Mouse (Mus musculus): ENCODE measurements around the gene Acod1.

Gene Acod1

DNA sequence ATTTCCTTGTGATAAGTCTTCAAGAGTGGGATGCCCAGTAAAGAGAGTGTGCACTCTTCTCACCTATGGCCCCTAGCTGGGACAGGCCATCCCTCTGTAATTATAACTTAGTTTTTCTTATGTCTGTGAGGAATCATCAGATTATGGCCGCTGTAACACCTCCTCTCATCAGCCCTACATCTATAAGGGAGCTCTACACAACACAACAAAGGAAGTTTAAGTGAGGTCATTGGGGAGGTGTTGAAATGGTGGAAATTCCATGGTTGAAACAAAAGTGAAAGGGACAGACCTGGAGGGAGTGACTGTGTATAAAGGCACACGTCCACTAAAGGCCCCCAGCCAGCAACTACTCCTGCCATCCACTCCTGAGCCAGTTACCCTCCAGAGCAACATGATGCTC, at the start of gene Acod1:
Gene Acod1 (plus strand): TSS at position 301 of the 400 bp plus-strand sequence.
- no peak for DNase-seq (ENCODE audit: low spot score)

DNA sequence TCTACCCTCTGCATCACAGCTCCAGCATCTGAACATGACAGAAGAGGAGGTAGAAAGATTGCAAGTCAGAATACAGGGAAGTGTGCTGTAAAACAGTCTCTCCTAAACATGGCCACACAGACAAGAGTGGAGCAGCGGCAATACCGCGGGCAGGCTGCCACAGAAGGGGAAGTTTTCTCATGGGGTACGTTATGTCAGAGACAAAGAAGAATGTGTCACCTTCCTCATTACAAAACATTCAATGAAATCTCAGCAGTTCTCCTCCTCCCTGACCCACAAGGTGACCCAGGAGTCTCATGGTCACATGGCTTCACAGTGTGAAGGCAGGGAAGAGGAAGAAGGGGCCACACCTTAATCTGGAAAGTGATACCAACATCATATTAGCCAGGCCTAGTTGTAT, 39.0 kb upstream of the Acod1 start:
- no peak for DNase-seq (ENCODE audit: low spot score)

DNA sequence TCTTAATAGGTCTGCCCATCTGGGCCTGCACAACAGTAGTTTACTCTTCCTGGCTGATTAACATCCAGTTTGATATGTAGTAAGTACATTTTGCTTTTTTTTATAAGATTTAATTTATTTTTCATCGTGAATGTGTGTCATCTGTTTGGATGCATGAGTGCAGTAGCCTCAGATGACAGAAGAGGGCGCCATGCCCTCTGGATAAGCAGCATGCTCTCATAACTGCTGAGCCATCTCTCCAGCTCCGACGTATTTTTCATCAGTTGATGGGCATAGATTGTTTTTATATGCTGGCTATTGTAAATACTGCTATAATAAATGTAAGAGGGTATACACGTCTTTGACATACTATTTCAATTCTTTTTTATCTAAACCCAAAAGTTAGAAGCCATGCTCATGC, 35.0 kb upstream of the Acod1 start:
- DNase-seq (ENCODE audit: low spot score) = peak; percentile 10

DNA sequence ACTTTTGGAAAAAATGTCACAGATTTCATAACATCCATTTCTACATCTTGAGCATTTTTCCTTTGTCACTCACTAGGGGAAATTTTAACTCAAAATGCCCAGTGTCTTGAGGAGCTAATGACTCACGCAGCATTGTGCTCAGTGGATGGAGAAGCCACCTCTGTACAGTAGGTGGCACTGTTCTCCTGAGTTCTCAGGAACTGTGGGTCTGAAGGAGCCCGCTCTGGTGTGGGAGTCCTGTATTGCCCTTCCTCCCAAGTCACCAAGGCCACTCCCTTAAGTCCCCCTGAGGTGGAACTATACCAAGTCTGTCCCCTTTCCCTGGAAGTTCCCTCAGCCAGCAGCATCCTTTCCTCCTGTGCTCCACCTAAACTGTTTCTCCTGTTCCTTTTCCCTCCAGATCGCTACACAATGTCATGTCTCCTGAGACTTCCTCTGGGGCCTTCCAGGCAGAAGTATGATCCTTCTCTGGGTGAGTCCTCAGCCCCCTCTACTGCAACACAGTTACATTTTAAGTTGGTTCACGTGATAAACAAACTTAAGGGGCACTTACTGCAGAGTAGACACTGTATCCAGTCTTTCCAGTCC, 34.1 kb upstream of the Acod1 start:
- peak; percentile 32 for DNase-seq (ENCODE audit: low spot score)

DNA sequence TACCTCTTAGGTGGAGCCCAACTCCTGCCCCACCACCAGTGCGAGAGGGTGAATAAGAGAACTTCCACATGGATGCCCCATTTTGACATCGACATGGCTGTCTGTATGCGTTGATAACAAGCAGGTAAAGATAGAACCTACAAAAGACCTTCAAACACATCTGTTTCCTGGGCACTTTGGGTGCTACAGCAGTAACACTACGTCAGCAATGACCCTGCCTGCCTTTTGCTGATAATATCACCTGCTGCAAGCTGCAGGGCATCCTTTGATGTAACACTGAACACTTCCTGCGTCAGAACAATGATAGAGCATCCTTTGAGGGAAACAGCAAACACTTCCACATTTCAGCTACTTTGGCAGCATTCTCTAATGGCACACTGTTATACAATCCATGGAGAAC, 29.8 kb upstream of the Acod1 start:
- DNase-seq (ENCODE audit: low spot score) = no peak

DNA sequence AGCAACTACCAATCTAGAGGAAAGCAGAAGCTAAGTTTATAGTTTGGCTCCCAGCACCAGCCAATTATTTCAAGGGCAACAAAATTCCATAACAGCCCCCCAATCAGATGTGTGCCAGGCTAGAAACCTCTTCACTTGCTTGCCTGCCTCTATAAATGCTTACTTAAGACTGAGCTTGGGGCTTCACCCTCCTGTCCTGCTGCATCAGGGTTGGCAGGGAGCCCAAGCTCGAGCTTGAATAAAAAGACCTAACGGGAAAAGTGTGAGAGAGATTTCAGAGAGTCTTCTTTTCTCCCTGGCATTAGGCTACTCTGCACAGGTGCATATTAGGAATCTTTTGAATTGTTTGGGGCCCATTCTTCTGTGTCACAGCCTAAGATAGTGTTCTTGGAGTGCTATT, 26.7 kb upstream of the Acod1 start:
- no peak for DNase-seq (ENCODE audit: low spot score)

DNA sequence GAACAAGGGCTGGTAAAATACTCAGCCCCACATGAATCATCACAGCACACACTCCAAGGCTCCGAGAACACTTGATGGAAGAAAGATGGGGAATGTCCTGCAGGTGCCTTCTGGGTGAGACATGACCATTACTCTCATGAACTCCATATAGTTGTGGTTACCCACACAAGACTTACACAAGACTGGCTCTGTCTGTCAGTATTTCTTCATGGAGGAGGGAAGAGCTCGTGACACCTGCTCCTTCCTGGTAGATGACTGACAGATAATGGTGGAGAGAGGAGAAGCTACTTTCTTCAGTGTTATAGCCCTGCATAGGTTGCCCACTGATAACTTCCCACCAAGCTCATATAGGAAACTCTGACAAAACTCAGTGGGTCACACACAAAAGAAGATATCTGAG, 17.6 kb upstream of the Acod1 start:
- DNase-seq (ENCODE audit: low spot score) = no peak

DNA sequence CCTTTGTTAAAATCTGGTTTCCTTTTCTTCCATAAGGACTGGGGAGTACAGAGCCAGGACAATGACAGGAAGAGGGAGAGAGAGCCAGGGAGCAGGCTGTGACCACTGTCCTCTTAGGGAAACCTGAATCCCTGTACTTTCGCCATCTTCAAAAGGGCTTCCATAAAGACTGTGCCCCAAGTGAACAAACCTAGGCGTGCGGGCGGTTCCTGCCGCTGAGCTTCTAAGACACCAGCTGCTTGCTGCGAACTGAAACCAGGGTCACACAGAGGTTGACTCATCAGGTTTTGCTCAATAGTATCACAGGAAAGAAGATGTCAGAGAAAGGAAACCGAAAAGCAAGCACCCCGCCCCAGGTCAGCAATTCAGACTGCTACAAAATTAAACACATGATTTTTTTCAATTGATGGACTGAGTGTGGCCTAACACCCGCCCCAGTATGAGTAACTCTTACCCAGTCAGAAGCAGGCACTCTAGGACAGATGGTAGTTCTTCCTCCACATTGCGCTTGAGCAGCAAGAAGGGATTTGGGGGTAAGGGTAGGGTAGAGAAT, 13.4 kb upstream of the Acod1 start:
- DNase-seq (ENCODE audit: low spot score) = peak; percentile 3

DNA sequence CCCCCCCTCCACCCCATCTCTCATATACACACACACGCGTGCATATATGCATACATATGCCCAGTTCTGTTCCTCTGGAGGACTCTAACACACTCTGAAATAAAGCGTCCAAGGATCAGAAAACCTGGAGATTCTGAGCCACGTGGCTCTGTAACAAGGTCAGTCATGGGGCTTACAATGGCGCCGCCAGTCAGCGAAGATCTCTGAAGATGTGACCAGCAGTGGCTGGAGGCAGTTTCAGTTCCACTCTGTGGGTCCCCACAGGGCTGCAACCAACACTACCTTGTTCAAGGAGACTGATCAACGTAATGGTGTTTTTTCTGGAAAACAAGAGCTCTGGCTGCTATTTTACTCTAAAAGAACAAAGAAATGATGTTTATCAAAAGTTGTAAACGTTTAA, 12.7 kb upstream of the Acod1 start:
- no peak for DNase-seq (ENCODE audit: low spot score)

DNA sequence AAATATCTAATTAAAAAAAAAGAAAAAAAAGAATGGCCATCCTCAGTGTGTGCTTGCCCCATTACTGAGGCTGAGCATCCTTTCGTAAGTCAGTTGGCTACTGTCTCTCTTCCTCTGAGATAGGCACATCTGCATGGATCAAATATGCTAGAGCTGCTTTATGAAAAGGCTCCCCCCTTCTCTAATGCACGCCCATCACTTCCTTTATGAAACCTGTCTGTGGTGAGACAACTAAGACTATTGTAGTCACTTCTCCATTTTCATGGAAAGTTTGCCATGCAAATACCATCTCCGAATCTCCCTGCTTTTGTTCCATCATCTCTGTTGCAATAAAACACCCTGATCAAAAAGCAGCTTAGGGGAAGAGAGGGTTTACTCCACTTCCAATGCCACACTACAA, 9.8 kb upstream of the Acod1 start:
- no peak for DNase-seq (ENCODE audit: low spot score)

DNA sequence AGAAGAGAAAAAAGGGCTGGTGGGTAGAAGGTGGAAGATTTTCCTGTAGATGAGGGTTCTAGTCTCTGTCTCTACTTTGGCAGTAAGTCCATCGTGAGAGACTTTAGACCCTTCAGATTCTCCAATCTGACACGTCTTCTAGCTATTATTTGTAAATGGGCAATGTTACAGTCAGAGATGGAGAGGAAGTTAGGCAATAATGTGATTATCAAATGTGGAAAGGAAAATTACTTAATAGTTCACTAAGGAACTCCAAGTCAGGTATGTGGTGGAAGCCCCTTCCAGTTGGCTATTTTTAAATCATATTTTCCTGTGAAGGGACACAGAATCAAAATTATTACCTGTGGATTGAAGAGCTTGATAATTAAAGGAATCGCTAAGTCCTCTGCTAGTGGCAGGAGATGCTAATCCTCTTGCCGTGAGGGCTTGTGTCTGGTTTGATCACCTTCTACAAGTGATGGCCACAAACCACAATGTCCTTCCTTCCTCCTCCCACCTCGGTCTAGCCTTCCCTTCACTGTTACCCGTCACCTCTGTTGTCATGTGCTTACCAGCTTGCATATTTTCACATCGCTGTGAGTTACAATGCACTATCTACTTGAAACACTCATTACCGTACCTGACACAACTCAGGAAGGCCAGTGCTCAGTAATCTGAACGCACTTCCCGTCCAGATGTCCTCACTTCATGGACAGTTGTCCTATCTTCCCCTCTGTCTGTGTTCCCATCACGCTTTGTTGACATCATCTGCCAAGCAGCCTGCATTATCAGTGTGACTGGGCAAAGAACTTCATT, 1.7 kb downstream of the Acod1 start:
- no peak for DNase-seq (ENCODE audit: low spot score)

DNA sequence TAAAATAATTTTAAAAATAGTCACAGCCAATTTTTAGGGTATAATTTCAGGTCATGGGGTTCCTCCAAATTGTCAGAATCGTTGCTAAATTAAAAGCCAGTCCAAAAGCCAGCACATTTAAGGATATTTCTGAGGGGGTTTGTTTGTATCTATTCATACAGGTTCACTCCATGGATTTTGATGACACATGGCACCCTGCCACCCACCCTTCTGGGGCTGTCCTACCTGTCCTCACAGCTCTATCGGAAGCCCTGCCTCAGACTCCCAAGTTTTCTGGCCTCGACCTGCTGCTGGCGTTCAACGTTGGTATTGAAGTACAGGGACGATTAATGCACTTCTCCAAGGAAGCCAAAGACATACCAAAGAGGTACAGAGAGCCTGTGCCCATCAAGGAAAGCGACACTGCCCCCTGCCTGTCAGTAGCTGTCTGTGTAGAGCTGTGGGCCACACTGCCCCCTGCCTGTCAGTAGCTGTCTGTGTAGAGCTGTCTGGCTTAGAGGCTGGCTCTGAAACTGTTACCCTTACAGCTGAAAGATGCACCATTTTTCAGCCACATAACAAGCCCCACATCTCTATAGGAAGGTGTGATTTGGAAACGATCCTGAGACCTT, 4.5 kb downstream of the Acod1 start:
- peak; percentile 74 for DNase-seq (ENCODE audit: low spot score)

DNA sequence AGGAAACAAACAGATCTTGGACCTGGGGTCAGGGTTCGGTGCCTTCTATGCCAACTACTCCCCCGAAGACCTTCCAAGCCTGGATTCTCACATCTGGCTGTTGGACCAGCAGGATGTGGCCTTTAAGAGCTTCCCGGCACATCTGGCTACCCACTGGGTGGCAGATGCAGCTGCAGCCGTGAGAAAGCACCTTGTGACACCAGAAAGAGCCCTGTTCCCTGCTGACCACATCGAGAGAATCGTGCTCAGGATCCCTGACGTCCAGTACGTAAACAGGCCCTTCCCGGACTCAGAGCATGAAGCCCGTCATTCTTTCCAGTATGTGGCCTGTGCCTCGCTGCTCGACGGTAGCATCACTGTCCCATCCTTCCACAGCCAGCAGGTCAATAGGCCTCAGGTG, 8.0 kb downstream of the Acod1 start:
- no peak for DNase-seq (ENCODE audit: low spot score)

DNA sequence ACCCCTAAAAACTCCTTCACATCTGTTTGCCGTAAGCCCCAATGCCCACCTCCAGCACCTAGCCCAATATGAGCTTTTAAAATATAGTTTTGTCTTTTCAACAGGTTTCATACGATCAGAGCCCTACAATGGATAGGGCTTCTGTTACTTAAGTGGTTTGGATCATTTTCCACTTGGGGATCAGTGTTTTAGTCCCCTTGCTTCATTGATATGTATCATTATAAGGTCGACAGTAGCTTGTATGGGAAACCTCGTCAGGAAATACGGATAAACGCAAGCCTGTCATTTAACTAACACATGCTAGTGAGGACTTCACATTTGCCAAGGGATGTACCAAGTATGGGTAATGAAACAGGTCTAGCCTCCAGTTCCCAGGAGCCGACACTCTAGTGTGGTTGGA, 9.8 kb downstream of the Acod1 start:
- no peak for DNase-seq (ENCODE audit: low spot score)

DNA sequence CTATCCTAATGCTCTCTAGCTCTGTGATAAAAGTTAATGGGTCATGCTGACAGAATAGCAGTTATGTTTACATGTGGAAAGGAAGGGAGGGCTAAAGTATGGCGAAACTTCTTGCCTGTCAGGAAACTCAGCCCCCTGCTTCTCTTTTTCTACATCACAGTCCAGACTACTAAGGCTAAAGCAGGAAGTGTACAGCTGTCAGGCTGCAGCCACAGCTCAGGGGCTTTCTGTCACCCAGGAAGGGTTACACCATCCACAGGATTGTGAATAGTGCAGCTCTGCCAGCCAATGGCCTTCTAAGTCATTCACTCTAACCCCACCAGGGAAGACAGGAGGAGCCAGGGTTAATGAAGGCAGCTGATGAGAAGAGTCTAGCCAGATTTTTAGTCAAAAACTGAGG, 12.2 kb downstream of the Acod1 start:
- DNase-seq (ENCODE audit: low spot score) = no peak

DNA sequence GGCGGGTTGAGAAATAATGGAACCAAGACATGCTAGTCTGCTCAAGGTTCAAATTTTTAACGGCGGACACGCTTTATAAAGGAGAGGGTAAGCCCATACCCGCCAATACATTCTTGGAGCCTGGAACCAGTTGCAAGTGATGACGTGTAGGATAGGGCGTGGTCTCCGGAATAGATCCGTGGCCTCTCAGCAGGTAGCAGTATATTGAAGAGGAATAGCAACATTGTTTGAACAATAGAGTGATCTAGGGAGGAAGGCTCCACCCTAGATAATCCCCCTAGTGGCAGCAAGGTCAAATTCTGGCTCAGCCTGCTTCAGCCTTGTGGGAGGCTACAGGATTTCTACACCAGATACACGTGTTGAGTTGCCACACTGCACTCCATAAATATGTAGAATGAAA, 12.7 kb downstream of the Acod1 start:
- DNase-seq (ENCODE audit: low spot score) = no peak

DNA sequence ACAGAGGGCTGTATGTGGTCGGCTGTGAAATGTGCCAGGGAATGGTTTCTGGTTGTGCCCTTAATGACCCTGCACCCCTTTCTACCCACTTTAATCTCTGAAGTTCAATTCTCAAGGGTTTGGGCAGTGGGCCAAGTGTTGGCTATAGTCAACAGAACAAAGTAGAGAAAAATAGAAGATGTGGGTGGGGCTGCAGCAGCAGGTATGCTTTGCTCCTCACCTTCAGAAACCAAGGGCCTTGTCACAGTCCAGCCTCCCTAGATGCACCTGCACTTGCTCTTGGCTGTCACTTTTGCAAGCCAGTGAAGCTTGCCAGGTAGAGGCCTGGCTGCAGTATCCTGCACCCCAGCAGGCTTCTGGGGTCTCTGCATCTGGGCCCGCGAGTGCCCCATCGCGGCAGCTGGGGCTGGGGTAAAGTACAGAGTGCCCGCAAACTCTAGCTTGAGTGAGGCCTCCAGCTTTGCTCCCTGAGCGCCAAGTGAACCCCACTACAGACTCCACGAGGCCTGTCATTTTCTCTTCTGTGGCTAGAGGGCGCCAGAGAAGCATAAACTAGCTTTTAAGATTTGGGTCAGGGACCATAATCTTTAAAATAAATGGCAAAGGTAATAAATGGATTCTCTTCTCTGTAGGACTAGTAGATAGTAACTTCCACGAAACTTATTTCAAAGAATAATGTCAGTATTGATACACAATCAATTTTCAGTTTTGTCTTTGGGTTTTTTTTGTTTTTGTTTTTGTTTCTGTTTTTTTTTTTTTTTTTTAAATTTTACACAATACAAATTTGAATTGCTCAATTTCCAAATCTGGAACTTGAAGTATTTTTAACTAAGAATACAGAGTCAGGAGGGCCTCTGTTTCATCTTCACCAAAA, 18.8 kb downstream of the Acod1 start:
- DNase-seq (ENCODE audit: low spot score) = peak; percentile 64

DNA sequence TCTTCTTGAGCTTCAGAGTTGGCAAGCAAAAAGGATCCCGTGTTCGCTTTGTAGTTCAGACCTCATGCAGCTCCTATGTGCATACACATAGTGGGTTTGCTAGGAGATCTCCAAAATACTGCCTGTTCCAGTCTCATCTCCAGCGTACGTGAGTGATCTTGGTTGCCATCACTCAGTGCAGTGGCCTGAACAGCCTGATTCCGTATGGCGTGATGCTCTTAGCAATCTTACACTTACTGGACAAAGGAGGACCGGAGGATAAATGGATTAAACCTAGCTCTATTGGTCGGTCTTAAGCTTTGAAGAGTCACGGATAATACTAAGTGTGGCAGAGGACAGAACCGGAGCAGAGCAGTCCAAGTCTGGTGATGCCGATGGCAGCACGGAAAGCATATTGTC, 22.7 kb downstream of the Acod1 start:
- no peak for DNase-seq (ENCODE audit: low spot score)

DNA sequence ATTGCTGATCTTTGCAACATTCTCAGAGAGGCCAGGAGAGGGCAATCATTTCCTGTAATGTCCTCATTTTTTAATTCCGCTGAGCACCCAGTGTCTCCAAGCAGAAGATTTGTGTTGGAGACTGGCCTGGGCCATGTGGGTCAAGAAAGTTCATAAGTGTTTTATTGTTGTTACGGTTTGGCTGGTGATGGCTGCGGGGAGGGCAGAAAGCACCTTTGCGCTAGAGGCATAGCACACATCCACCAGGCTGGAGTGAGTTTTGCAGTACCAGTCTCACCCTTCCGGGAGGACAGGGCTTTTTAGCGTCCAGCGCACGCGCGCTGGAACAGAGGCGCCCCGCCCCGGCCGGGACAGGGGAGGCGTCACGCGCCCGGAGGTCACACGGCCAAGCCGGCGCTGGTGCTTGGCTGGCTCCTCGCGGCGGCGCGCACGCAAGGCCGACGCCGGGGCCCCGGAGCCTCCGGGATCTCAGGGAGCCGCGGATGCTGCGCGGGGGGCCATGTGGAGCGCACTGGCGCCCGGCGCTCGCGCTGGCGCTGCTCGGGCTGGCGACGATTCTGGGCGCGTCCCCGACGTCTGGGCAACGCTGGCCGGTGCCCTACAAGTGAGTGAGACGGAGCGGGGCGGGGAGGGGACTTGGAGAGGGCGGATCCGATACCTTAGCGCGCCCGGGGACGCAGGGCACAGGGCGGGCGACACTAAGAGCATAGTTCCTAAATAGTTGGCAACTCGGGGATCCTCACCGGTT, 23.3 kb downstream of the Acod1 start, which contains the start of gene Cln5:
Gene Cln5 (plus strand): TSS at position 353 of the 748 bp plus-strand sequence.
- peak; percentile 93 for DNase-seq (ENCODE audit: low spot score)

DNA sequence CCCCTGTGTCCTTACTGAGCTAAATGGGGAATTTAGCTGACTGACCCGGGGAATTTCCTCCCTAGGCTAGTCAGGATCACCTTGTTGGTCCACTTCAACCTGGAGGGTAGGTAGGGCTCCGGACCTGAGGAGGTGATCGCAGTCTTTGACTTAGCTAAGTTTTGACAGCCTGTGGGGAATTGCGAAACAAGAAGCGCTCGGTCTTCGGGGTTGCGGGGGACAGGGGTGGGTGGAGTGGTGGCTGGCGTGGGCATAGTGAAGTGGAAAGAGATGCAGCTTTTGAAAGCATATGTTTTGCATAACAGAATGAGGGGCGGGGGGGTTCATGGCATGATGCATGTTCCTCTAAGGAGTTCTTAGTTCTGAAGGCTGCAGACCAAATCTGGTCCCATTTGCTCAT, 24.0 kb downstream of the Acod1 start:
- DNase-seq (ENCODE audit: low spot score) = no peak

DNA sequence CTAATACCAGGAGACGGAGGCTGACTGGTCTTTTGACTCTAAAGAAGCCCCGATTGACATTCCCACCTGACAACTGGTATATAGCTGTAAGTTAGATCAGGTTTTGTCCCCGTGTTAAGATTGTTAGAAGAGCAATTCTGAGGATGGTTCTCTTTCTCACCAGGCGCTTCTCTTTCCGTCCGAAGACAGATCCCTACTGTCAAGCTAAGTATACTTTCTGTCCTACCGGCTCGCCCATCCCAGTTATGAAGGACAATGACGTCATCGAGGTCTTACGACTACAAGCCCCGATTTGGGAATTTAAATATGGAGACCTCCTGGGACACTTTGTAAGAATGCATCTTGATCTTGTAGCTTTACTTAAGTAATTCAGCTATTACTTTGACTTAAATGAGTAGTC, 24.7 kb downstream of the Acod1 start:
- no peak for DNase-seq (ENCODE audit: low spot score)
